Mouse (Mus musculus) lung, adult 2 months (tissue): Measurements from ENCODE around the gene Ppm1f. TPM values are rescaled to one million over a fixed set of nuclear protein-coding genes. Genes with fewer than 3 reads are reported as not detected.

ENCODE experiments used
- DNase-seq: peaks from one replicate; pipeline ENCODE4 v3.0.0; 2022
- H3K4me1 ChIP-seq: fragments of 200-500 bp; 2 replicates; pipeline ENCODE4 v1.6.1; 2011; ENCODE audit warnings: low read length; ENCODE audit not compliant: control insufficient read depth, insufficient read depth
- H3K4me3 ChIP-seq: fragments of 200-500 bp; replicated peaks from 2 replicates; pipeline ENCODE3; 2011; ENCODE audit warnings: low read depth, mild to moderate bottlenecking, control low read depth, low read length; ENCODE audit errors: extremely low read depth
- CTCF ChIP-seq: fragments of 200-500 bp; IDR thresholded peaks from 2 replicates; pipeline ENCODE4 v1.5.1; 2011; ENCODE audit warnings: mild to moderate bottlenecking, low read length, control low read depth; ENCODE audit not compliant: insufficient read depth
- POLR2A ChIP-seq: fragments of 200-500 bp; IDR thresholded peaks from 2 replicates; pipeline ENCODE4 v1.6.1; 2011; ENCODE audit warnings: low read depth, mild to moderate bottlenecking, control low read depth, low read length, borderline replicate concordance; ENCODE audit errors: extremely low read depth
- WGBS: fragments of 180-500 bp; shearing (Covaris S2); methylation state at CpG from one replicate; pipeline ENCODE4 v1.1.7; 2018; 5-methylcytosine and 5-hydroxymethylcytosine counted together
- polyA plus RNA-seq: library from polyadenylated mRNA; depleted of rRNA; stranded (reverse); fragments of >200 nt; gene quantifications from 2 replicates; pipeline ENCODE4 v1.2.3, GENCODE M21; 2012; rRNA removed

Gene Ppm1f
- polyA plus RNA-seq, 1 experiment: 46.2 TPM

DNA sequence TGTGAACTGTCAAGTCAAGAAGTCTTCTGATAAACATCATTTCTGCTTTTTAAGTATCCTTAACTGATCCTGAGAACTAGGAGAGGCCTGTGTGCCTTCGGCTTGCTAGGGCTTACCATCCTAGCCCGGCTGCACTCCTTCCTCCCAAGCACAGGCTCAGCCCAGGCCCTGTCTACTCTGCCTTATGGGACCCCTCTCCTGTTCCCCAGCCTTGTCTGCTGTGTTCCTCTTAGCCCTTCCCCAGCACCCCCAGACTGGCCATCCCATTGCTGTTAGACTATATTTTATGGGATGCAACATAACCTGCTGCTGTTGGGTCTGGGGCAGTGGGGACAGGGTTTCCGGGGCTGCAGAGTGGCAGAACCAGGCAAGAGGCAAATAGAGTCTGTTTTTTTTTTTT, 34.1 kb downstream of the Ppm1f start:
- no peak for DNase-seq
- no peaks in the 10 kb centered on the region for H3K4me1 ChIP-seq
- no peak overlapping the region for H3K4me3 ChIP-seq
- WGBS: 89% methylated on average over 3 of the region's 3 CpGs
- TF ChIP-seq CTCF (no peak), POLR2A (no peak)

DNA sequence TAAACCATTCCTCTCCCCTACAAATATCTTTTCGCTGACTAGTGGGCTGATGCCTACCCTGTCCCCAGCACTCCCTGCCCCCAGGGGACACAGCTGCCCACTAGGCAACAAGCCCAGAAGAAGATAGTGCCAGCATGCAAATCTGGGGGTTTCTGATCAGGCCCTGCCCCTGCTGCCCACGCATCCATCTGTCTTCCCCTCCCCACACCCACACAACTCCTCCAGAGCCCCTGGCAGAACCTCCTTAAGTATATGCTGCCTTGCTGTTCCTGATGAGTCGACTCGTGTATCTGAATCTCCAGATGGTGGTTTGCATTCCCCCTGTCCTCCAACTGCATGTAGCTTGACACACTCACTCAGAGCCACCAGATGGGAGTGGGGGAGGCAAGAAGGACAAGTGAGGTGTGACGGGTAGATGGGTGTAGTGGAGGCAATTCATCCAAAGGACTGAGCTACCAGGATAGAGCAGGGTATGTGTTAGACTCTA, 34.6 kb downstream of the Ppm1f start:
- Histone ChIP-seq H3K4me3 (no peak overlapping the region), H3K4me1 (no peaks in the 10 kb centered on the region)
- DNase-seq: no peak
- 61% methylated on average over 5 of the region's 5 CpGs for WGBS
- TF ChIP-seq POLR2A (no peak), CTCF (no peak)

GRCm38 (mm10) chr16:16939543-16939942, 43.3 kb downstream of the Ppm1f start:
- WGBS: 91% methylated on average over 9 of the region's 9 CpGs
- TF ChIP-seq POLR2A (no peak), CTCF (no peak)
- H3K4me1 ChIP-seq: no peaks in the 10 kb centered on the region
- no peak overlapping the region for H3K4me3 ChIP-seq
- DNase-seq: no peak

- TF ChIP-seq POLR2A (no peak), CTCF (no peak)
- WGBS: 96% methylated on average over 2 of the region's 2 CpGs
- Histone ChIP-seq H3K4me3 (no peak overlapping the region), H3K4me1 (no peaks in the 10 kb centered on the region)
- DNase-seq: no peak
These were observed 44.8 kb downstream of the Ppm1f start for GRCm38 (mm10) chr16:16941078-16941477.

DNA sequence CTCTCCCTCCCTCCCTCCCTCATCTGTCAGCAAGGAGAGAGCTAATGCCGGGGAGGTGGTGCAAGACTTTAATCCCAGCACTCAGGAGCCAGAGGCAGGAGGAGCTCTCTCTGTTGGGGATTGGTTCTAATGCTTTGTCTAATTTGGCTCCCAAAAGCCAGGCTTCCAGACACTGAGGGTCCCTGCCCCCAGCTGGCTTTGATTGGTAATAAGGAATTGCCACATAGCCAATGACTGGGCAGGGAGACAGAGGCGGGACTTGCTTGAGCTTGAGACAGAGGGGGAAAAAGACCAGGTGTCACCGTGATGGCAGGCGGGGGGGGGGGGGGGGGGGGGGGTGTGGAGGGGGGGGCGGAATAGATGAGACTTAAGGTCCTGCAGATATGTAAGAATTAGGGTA, 62.3 kb downstream of the Ppm1f start:
- WGBS: 25% methylated on average over 1 of the region's 5 CpGs
- Histone ChIP-seq H3K4me1 (no peaks in the 10 kb centered on the region), H3K4me3 (no peak overlapping the region)
- no peak for DNase-seq
- TF ChIP-seq CTCF: no peak
- TF ChIP-seq POLR2A: no peak

GRCm38 (mm10) chr16:16959907-16960306, 63.6 kb downstream of the Ppm1f start:
- no peak overlapping the region for H3K4me3 ChIP-seq
- WGBS: 90% methylated on average over 6 of the region's 6 CpGs
- no peaks in the 10 kb centered on the region for H3K4me1 ChIP-seq
- TF ChIP-seq POLR2A (no peak), CTCF (no peak)
- DNase-seq: no peak

DNA sequence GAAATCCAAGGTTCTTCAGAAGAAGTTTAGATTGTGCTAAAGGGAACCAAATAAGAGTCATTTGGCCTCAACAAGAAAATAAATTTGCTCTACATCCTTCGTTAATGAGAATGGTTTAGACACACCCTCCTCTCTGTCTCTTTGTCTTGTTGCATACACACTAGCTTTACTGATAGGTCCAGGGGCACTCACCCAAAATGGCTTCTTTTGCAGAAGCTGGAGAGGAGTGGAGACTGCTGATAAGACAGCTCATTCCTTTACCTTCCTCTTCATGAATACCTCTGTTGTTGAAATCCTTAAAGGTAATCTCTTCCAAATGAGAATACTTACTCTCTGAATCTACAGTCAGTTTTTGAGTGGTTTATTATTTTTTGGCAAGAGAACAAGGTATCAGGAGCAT, 68.9 kb downstream of the Ppm1f start:
- WGBS: 42% methylated on average over 1 of the region's 1 CpGs
- no peaks in the 10 kb centered on the region for H3K4me1 ChIP-seq
- no peak for DNase-seq
- TF ChIP-seq CTCF (no peak), POLR2A (no peak)
- H3K4me3 ChIP-seq: no peak overlapping the region

DNA sequence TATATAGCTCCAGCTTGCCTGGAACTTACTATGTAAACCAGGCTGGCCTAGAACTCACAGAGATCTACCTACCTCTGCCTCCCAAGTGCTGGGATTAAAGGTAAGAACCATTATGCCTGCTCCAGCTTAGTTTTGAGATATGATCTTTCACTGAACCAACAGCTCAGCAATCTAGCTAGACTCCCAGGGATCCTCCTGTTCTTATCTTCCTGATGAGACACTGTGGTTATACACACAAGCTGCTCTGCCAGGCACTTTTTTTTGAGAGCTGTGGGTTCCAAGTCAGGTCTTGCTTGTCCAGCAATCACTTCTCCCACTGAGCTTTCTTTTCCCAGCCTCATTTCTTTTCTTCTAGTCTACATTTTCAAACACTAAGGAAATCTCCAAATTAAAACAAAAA, 70.0 kb downstream of the Ppm1f start:
- no peak for TF ChIP-seq POLR2A
- DNase-seq: no peak
- Histone ChIP-seq H3K4me3 (no peak overlapping the region), H3K4me1 (no peaks in the 10 kb centered on the region)

Other genes starting within 250 kb of the Ppm1f start
- not detected in 2 replicates for gene Olfr19, start 220.1 kb upstream of the Ppm1f start, polyA plus RNA-seq
- 5.7 and 5.8 TPM in 2 replicates for gene Spag6l, start 67.0 kb upstream of the Ppm1f start, polyA plus RNA-seq
- 0.10 TPM in 1 of 2 replicates, not detected in the other for gene Igll1, start 32.5 kb upstream of the Ppm1f start, polyA plus RNA-seq
- 57.2 and 74.8 TPM in 2 replicates for gene Top3b, start 25.7 kb upstream of the Ppm1f start, polyA plus RNA-seq
- gene Vpreb1, start 25.6 kb upstream of the Ppm1f start, polyA plus RNA-seq: 5.9 and 7.2 TPM in 2 replicates
- 44.2 and 61.0 TPM in 2 replicates for gene Mapk1, start 86.9 kb downstream of the Ppm1f start, polyA plus RNA-seq
- gene Ypel1, start 173.2 kb downstream of the Ppm1f start, polyA plus RNA-seq: 1.2 and 2.2 TPM in 2 replicates
- gene Ppil2, start 214.8 kb downstream of the Ppm1f start, polyA plus RNA-seq: 66.5 and 74.0 TPM in 2 replicates
- 0.89 and 1.2 TPM in 2 replicates for gene 2610318N02Rik, start 228.7 kb downstream of the Ppm1f start, polyA plus RNA-seq
- gene Sdf2l1, start 235.9 kb downstream of the Ppm1f start, polyA plus RNA-seq: 29.1 and 37.2 TPM in 2 replicates
- gene Ydjc, start 248.2 kb downstream of the Ppm1f start, polyA plus RNA-seq: 5.7 and 6.2 TPM in 2 replicates